Mouse (Mus musculus) thymus, adult 2 months (tissue): ENCODE results near the gene Nup107.

Experiments used
- CTCF ChIP-seq: fragments of 200-500 bp; IDR thresholded peaks from 2 replicates; pipeline ENCODE4 v1.5.1; 2012; ENCODE audit warnings: mild to moderate bottlenecking, control low read depth, low read length, moderate library complexity, borderline replicate concordance; ENCODE audit not compliant: control insufficient read depth, poor library complexity, insufficient read depth; ENCODE audit errors: extremely low read depth
- POLR2A ChIP-seq: fragments of 200-500 bp; IDR thresholded peaks from 2 replicates; pipeline ENCODE4 v1.6.1; 2012; ENCODE audit warnings: mild to moderate bottlenecking, low read length, control low read depth, moderate library complexity; ENCODE audit not compliant: control insufficient read depth, poor library complexity, insufficient read depth; ENCODE audit errors: extremely low read depth

DNA sequence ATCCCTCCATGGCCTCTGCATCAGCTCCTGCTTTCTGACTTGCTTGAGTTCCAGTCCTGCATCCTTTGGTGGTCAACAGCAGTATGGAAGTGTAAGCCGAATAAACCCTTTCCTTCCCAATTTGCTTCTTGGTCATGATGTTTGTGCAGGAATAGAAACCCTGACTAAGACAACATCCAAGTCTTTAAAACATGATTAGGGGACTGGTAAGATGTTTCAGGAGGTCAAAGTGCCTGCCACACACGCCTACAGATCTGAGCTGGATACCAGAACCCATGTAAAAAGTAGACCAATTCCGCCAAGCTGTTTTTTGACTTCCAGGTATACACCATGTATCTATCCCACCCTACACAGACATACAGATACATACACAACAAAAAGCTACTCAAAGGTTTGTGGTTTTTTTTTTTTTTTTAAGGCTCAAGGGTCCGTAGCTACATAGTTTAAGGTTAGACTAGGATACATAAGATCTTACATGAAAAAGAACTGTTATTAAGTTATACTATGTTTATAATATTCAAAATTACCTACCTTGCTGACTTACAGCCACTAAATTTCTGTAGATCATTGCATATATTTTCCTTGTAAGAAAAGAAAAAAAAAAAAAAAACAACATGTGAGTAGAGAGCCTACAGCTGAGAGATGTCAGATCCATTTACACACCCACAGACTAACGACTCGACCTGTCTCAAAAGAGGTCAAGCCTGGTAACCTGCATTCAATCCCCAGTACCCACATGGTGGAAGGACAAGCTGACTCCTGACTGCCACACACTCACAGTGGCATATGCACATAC lies 91.3 kb downstream of the Nup107 start:
- TF ChIP-seq CTCF (no peak), POLR2A (no peak)
